Mouse (Mus musculus) cerebellum, adult 11-12 months (tissue): ENCODE measurements at regions not wholly inside any gene's neighbourhood (a gene's known extent, or its start where the extent isn't known, plus 50 kb on each side); places are given as distances from the start of the nearest gene placed in this dataset.

Experiments
- DNase-seq: peaks from one replicate; pipeline ENCODE4 v3.0.0; 2022

- no peak for DNase-seq
Observed at GRCm38 (mm10) chr6:147973059-147973458, 74.0 kb upstream of the Far2 start.

- no peak for DNase-seq
Observed at GRCm38 (mm10) chr6:147975917-147976316, 71.1 kb upstream of the Far2 start.

- DNase-seq: no peak
Observed at GRCm38 (mm10) chr6:147989381-147989780, 57.7 kb upstream of the Far2 start.
